Mouse (Mus musculus) frontal cortex, adult (tissue): ENCODE measurements around the gene Meox2.
"Not testable (repeated sequence)": the region's sequence is repeated elsewhere in the genome, so short reads cannot be mapped to it uniquely, and the experiment has no call there.

ENCODE experiments used
- ATAC-seq: cut with Nextera tagmentation; 2 replicates; pipeline ENCODE4 v1.9.2; 2017; ENCODE audit warnings: mild to moderate bottlenecking, moderate library complexity, mixed read lengths; ENCODE audit not compliant: low TSS enrichment

Gene Meox2

GRCm38 (mm10) chr12:37108390-37108738 is at the start of gene Meox2:
Gene Meox2, plus strand, starts transcription at chr12:37108540.
- ATAC-seq: no peak

GRCm38 (mm10) chr12:37072636-37073035 is 35.7 kb upstream of the Meox2 start:
- ATAC-seq: no peak

DNA sequence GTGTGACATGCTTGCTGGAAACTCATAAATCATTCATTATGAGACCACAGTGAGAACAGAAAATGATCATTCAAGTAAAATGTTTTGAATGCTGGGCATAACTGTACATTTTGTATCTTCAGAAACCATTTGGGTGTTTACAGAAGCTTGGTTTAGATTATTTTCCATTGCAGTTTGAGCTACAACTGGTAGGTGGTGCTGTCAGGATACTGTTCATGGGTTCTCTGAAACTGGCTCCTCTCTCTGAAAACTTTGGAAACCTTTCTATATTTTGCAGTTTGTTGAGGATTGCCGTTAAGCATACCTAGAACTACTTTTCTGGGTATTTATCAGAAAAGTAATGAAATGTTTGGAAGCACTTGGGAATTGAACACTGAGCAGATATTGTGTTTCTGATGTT is 31.0 kb upstream of the Meox2 start:
- ATAC-seq: peak; percentile 62

- ATAC-seq: not testable (repeated sequence)
These were observed 28.3 kb upstream of the Meox2 start for GRCm38 (mm10) chr12:37080005-37080404.

GRCm38 (mm10) chr12:37106541-37106940 is 1.8 kb upstream of the Meox2 start:
- ATAC-seq: no peak

GRCm38 (mm10) chr12:37107150-37107549 is 1.2 kb upstream of the Meox2 start:
- no peak for ATAC-seq

DNA sequence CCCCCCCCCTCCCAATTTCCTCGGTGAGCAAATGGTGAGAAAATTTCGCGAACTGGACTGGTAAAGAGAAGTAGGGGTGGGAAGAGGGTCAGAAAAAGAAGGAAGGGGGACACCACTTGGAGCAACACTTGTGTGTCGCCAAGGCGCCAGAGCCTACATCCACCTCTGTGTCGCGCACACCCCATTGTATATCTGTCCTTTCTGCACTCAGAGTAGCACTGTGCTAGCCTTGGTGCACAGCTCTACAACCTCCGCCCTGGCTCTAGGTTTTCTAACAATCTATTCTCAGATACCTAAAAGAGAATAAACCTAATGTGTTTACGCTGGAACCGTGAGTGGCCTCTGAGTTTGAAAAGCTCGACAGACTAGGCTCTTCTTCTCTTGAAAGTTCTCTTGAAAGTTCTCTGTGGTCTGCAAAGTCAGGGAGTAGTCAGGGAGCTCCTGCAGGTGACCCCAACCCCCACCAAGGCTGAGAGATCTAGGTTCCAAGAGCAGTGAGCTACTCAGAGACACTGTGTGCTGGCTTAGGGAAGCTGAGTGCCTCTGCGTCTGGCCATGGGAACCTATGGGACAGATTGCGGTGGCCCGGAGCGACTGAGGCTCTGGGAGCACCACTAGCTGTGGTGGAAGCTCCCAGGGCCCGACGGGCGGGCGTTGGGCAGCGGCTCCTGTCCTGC is 489 bp upstream of the Meox2 start:
- 0 out of 2 replicates have a peak, but pooled peaks have one; percentile 16 for ATAC-seq

- peak; percentile 44; the same call in 1 of the 2 replicates for ATAC-seq
These were observed 606 bp downstream of the Meox2 start for GRCm38 (mm10) chr12:37108819-37109473.

DNA sequence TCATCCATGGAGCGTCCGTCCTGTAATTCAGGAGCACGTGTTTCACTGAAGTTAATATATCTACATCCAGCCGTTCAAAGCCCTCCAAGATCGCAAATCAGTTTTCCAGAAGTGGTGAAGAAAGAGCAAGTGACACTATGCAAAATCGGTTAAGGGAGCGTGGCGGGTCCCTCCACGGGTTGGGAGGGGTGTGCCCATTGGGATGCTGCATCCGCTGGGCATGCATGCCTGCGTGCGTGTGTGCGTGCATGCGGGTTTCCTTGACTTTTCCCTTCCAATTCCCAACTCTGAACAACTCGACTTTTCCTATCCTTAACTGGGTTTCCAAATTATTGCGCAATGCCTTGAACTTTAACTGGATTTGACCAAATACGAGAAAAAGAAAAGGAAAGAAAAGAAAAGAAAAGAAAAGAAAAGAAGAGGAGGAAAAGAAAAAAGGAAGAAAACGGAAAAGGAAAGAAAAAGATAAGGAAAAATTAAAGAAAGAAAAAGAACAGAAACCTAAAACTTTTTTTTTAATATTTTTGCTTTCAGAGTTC is 1.2 kb downstream of the Meox2 start:
- no peak for ATAC-seq

GRCm38 (mm10) chr12:37110977-37111376 is 2.6 kb downstream of the Meox2 start:
- no peak for ATAC-seq

GRCm38 (mm10) chr12:37119246-37119645 is 10.9 kb downstream of the Meox2 start:
- no peak for ATAC-seq

DNA sequence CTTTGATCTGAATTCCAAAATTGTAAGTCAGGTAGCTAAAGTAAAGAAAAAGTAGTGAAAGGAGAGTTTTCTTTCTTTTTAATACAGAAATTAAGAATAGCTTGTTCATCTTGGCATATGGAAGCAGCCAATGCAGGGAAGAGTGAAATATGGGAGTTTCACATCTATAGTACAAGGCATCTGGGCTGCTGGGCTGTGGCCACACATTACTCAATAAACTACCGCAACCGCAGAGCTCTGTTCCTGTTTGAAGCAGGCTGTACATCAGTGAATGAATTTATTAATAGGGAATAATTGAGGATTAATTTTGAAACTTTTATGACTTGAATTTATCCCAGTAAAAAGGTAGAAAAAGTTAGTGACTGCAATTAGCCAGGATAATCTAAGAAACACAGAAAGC is 15.4 kb downstream of the Meox2 start:
- ATAC-seq: no peak

DNA sequence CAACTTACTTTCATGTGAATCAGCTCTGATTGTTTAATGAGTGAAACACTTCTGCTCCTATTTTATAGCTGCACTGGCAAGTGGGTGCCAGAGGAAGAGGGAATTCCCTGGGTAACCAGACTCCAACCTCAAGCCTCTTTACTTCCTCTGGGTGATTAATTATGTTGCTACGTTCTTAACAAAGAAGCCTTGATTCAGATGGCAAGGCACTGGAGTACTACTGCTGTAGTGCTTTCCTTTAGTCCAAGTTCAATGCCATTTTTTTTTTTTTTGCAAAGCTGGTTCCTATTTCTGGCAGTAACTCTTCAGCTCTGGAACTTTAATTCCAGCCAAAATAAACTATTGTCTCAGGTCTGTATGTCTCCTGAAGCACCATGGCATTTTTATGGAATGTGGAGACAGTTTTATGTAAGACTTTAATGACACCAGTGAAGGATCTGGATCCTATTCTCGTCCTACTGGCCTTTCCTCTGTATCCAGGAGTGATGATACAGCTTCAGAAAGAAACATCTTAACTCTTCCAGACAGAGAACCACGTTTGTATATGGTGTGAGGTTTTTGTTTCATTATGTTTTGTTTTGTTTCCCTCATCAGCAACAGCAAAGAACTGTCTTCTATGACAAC is 33.9 kb downstream of the Meox2 start:
- no peak for ATAC-seq

- ATAC-seq: no peak
These were observed 35.5 kb downstream of the Meox2 start for GRCm38 (mm10) chr12:37143879-37144278.

DNA sequence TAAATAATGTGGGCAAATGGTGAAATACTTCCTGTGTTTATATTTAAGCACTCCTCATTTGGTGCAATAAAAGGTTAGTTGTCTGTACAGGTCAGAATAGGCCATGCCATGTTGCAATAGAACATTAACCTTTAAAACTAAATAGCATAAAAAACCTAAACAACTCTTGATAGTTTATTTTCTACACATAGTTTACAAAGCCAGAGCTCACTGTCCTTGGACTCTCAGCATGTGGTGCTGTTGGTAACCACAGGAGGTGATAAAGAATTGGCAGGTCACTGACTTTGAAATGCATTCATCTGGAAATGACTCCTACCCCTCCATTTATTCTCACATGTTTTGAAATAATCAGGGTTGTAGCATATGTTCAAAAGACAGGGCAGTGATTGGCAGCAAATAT is 59.4 kb downstream of the Meox2 start:
- no peak for ATAC-seq

DNA sequence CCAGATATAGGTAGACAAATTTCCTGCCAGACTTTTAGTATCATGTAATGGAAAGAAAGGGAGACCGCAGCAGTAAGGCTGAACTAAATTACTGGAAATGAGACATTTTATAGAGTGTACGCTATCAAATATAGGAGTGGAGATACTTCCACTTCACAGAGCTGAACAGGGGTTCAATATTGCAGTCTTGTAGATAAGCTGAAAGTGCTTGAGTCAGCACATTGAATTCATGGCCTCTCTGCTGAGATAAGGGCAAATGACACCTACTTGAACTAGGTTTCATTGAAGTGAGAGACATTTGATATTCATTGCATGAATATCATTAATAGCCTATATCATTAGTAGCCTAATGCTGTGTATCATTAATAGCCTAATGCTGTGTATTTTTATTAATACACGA is 65.0 kb downstream of the Meox2 start:
- no peak for ATAC-seq

- no peak for ATAC-seq
These were observed 75.3 kb downstream of the Meox2 start for GRCm38 (mm10) chr12:37183689-37184088.

DNA sequence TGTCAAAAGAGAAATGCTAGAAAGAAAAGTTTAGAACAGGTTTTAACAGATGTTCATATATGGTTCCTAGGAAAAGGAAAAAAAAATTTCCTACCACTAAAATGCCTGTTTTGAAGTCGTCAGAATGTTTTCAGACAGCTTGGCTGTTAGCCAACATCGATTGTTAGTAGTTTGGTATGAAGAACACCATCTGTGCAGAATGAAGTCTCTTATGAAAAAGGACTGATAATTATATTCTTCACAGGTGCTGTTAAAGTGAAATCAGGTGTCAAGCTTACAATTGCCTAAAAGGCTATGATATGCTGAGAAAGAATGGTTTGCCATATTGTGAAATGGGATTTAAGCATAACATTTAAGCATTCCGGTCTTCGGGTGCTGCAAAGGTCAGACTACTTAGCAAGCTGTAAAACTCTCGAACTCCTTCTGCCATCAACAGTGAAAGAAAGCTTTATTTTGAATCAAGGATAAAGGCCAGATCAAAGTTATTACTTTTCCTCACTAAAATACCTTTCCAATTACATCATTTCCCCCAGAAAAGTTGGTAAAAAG is 80.7 kb downstream of the Meox2 start:
- no peak for ATAC-seq
